Mouse (Mus musculus): ENCODE measurements around the gene Necab3. TPM values are rescaled to one million over a fixed set of nuclear protein-coding genes. Genes with fewer than 3 reads are reported as not detected.
A peak's percentile ranks its signal among the peaks of the same experiment; 100 is the strongest.

Necab3 gene
- total and polyA plus RNA-seq, 2 experiments from 2014 or later = 2.0 to 3.9 TPM

DNA sequence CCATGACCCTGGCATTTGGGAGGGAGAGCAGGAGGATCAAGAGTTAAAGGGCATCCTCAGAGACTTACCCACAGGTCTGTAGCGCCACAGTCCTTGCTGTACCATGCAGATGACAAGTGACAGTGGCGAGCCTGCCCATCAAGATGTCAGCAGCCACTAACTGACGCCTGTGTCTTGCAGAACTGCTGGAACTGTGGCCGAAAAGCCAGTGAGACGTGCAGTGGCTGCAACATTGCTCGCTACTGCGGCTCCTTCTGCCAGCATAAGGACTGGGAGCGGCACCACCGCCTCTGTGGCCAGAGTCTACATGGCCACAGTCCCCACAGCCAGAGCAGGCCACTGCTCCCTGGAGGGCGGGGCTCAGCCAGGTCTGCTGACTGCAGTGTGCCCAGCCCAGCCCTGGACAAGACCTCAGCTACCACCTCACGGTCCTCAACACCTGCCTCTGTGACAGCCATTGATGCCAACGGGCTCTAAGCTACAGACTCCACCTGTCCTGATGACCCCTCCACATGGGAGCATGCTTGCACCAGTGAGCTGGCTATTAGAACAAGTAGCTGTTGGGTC is 23.9 kb downstream of the Necab3 start:
- H3K9me3 ChIP-seq (replicated peaks; ENCODE audit: control insufficient read depth, low read length) = no peaks in the 10 kb centered on the region
- no peak overlapping the region for H3K9ac ChIP-seq (replicated peaks; ENCODE audit: low read depth, low read length)
- H3K27me3 ChIP-seq (ENCODE audit: control insufficient read depth, insufficient read depth, low read length) = no peaks in the 10 kb centered on the region
- no peaks in the 10 kb centered on the region for H3K4me1 ChIP-seq (ENCODE audit: control insufficient read depth, insufficient read depth)
- H3K4me2 ChIP-seq (ENCODE audit: low read depth, low read length) = no peak overlapping the region
- peaks cover 60% of the 10 kb centered on the region for H3K36me3 ChIP-seq (replicated peaks; ENCODE audit: control insufficient read depth, insufficient read depth, low read length)
- TF ChIP-seq EP300 (IDR thresholded peaks at IDR 0.05; ENCODE audit: low read depth) = no peak
- no peak for TF ChIP-seq CTCF (IDR thresholded peaks at IDR 0.05; ENCODE audit: low read depth)
- 50% methylated on average over 12 of the region's 12 CpGs for WGBS
- peak; percentile 51 for ATAC-seq (ENCODE audit: insufficient read depth, low read depth)
- H3K27ac ChIP-seq (ENCODE audit: low read depth) = no peak overlapping the region
- DNase-seq (ENCODE audit: low spot score) = no peak
- no peak overlapping the region for H3K4me3 ChIP-seq (ENCODE audit: low read depth, low read length)

- TF ChIP-seq CTCF (IDR thresholded peaks at IDR 0.05; ENCODE audit: low read depth) (no peak), EP300 (IDR thresholded peaks at IDR 0.05; ENCODE audit: low read depth) (no peak)
- no peaks in the 10 kb centered on the region for H3K9me3 ChIP-seq (replicated peaks; ENCODE audit: control insufficient read depth, low read length)
- H3K4me1 ChIP-seq (ENCODE audit: control insufficient read depth, insufficient read depth) = no peaks in the 10 kb centered on the region
- H3K9ac ChIP-seq (replicated peaks; ENCODE audit: low read depth, low read length) = no peak overlapping the region
- no peaks in the 10 kb centered on the region for H3K27me3 ChIP-seq (ENCODE audit: control insufficient read depth, insufficient read depth, low read length)
- peaks cover 73% of the 10 kb centered on the region for H3K36me3 ChIP-seq (replicated peaks; ENCODE audit: control insufficient read depth, insufficient read depth, low read length)
- no peak overlapping the region for H3K4me3 ChIP-seq (ENCODE audit: low read depth, low read length)
- no peak overlapping the region for H3K27ac ChIP-seq (ENCODE audit: low read depth)
- no peak for DNase-seq (ENCODE audit: low spot score)
- no peak for ATAC-seq (ENCODE audit: insufficient read depth, low read depth)
- no peak overlapping the region for H3K4me2 ChIP-seq (ENCODE audit: low read depth, low read length)
- WGBS = 62% methylated on average over 3 of the region's 3 CpGs
These were observed 25.8 kb downstream of the Necab3 start for GRCm38 (mm10) chr2:154532888-154533287.

GRCm38 (mm10) chr2:154526531-154526930 is 32.2 kb downstream of the Necab3 start:
- no peak for DNase-seq (ENCODE audit: low spot score)
- 52% methylated on average over 3 of the region's 3 CpGs for WGBS
- H3K27me3 ChIP-seq (ENCODE audit: control insufficient read depth, insufficient read depth, low read length) = no peaks in the 10 kb centered on the region
- H3K36me3 ChIP-seq (replicated peaks; ENCODE audit: control insufficient read depth, insufficient read depth, low read length) = peaks cover 66% of the 10 kb centered on the region
- no peak overlapping the region for H3K9ac ChIP-seq (replicated peaks; ENCODE audit: low read depth, low read length)
- H3K4me1 ChIP-seq (ENCODE audit: control insufficient read depth, insufficient read depth) = no peaks in the 10 kb centered on the region
- H3K4me2 ChIP-seq (ENCODE audit: low read depth, low read length) = no peak overlapping the region
- no peak overlapping the region for H3K27ac ChIP-seq (ENCODE audit: low read depth)
- H3K4me3 ChIP-seq (ENCODE audit: low read depth, low read length) = no peak overlapping the region
- no peak for ATAC-seq (ENCODE audit: insufficient read depth, low read depth)
- TF ChIP-seq CTCF (IDR thresholded peaks at IDR 0.05; ENCODE audit: low read depth) (no peak), EP300 (IDR thresholded peaks at IDR 0.05; ENCODE audit: low read depth) (no peak)
- H3K9me3 ChIP-seq (replicated peaks; ENCODE audit: control insufficient read depth, low read length) = no peaks in the 10 kb centered on the region

- ATAC-seq (ENCODE audit: insufficient read depth, low read depth) = no peak
- no peak for TF ChIP-seq EP300 (IDR thresholded peaks at IDR 0.05; ENCODE audit: low read depth)
- TF ChIP-seq CTCF (IDR thresholded peaks at IDR 0.05; ENCODE audit: low read depth) = no peak
- Histone ChIP-seq H3K9me3 (replicated peaks; ENCODE audit: control insufficient read depth, low read length) (no peaks in the 10 kb centered on the region), H3K4me3 (ENCODE audit: low read depth, low read length) (no peak overlapping the region), H3K4me1 (ENCODE audit: control insufficient read depth, insufficient read depth) (no peaks in the 10 kb centered on the region), H3K36me3 (replicated peaks; ENCODE audit: control insufficient read depth, insufficient read depth, low read length) (peaks cover 59% of the 10 kb centered on the region), H3K27ac (ENCODE audit: low read depth) (no peak overlapping the region), H3K4me2 (ENCODE audit: low read depth, low read length) (no peak overlapping the region), H3K9ac (replicated peaks; ENCODE audit: low read depth, low read length) (no peak overlapping the region), H3K27me3 (ENCODE audit: control insufficient read depth, insufficient read depth, low read length) (no peaks in the 10 kb centered on the region)
- 95% methylated on average over 2 of the region's 2 CpGs for WGBS
- DNase-seq (ENCODE audit: low spot score) = no peak
These were observed 33.4 kb downstream of the Necab3 start for GRCm38 (mm10) chr2:154525285-154525684.

GRCm38 (mm10) chr2:154522334-154522733 is 36.4 kb downstream of the Necab3 start:
- ATAC-seq (ENCODE audit: insufficient read depth, low read depth) (no peak), DNase-seq (ENCODE audit: low spot score) (no peak)
- H3K4me2 ChIP-seq (ENCODE audit: low read depth, low read length) = no peak overlapping the region
- 79% methylated on average over 5 of the region's 5 CpGs for WGBS
- no peak overlapping the region for H3K27ac ChIP-seq (ENCODE audit: low read depth)
- H3K4me3 ChIP-seq (ENCODE audit: low read depth, low read length) = no peak overlapping the region
- H3K4me1 ChIP-seq (ENCODE audit: control insufficient read depth, insufficient read depth) = no peaks in the 10 kb centered on the region
- no peak overlapping the region for H3K9ac ChIP-seq (replicated peaks; ENCODE audit: low read depth, low read length)
- no peak for TF ChIP-seq EP300 (IDR thresholded peaks at IDR 0.05; ENCODE audit: low read depth)
- no peak for TF ChIP-seq CTCF (IDR thresholded peaks at IDR 0.05; ENCODE audit: low read depth)
- no peaks in the 10 kb centered on the region for H3K9me3 ChIP-seq (replicated peaks; ENCODE audit: control insufficient read depth, low read length)
- no peaks in the 10 kb centered on the region for H3K27me3 ChIP-seq (ENCODE audit: control insufficient read depth, insufficient read depth, low read length)
- peaks cover 59% of the 10 kb centered on the region for H3K36me3 ChIP-seq (replicated peaks; ENCODE audit: control insufficient read depth, insufficient read depth, low read length)

DNA sequence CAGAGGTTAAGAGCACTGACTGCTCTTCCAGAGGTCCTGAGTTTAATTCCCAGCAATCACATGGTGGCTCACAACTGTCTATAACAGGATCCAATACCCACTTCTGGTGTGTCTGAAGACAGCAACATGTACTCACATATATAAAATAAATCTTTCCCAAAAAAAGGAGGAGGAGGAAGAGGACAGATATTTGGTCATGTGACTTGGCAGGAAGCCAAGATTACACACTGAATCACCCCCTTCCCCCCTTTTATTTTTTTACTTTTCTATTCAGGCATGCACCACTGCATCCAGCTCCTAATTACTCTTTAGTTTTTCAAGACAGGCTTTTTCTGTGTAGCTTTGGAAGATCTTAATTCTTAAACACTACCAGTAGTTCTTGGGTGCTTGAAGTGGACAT is 37.2 kb downstream of the Necab3 start:
- DNase-seq (ENCODE audit: low spot score) (no peak), ATAC-seq (ENCODE audit: insufficient read depth, low read depth) (no peak)
- Histone ChIP-seq H3K9me3 (replicated peaks; ENCODE audit: control insufficient read depth, low read length) (no peaks in the 10 kb centered on the region), H3K36me3 (replicated peaks; ENCODE audit: control insufficient read depth, insufficient read depth, low read length) (peaks cover 59% of the 10 kb centered on the region), H3K27ac (ENCODE audit: low read depth) (no peak overlapping the region), H3K9ac (replicated peaks; ENCODE audit: low read depth, low read length) (no peak overlapping the region), H3K27me3 (ENCODE audit: control insufficient read depth, insufficient read depth, low read length) (no peaks in the 10 kb centered on the region), H3K4me3 (ENCODE audit: low read depth, low read length) (no peak overlapping the region), H3K4me1 (ENCODE audit: control insufficient read depth, insufficient read depth) (no peaks in the 10 kb centered on the region), H3K4me2 (ENCODE audit: low read depth, low read length) (no peak overlapping the region)
- no peak for TF ChIP-seq EP300 (IDR thresholded peaks at IDR 0.05; ENCODE audit: low read depth)
- TF ChIP-seq CTCF (IDR thresholded peaks at IDR 0.05; ENCODE audit: low read depth) = no peak
